Mouse (Mus musculus): ENCODE results near the gene Kif7. TPM values are rescaled to one million over a fixed set of nuclear protein-coding genes. Genes with fewer than 3 reads are reported as not detected.
A peak's percentile ranks its signal among the peaks of the same experiment; 100 is the strongest.

The Kif7 gene
- polyA plus RNA-seq (2012), result 0.01 and 0.05 TPM in 2 replicates

- H3K9me3 ChIP-seq (ENCODE audit: control insufficient read depth, low read length), result no peaks in the 10 kb centered on the region
- H3K4me1 ChIP-seq (ENCODE audit: control insufficient read depth), result peaks cover 13% of the 10 kb centered on the region
- TF ChIP-seq GATA1 (IDR thresholded peaks at IDR 0.05; ENCODE audit: low read length), result no peak
- TF ChIP-seq TAL1 (IDR thresholded peaks at IDR 0.05; ENCODE audit: low read length), result no peak
- no peaks in the 10 kb centered on the region for H3K36me3 ChIP-seq (ENCODE audit: control insufficient read depth)
- peaks cover 42% of the 10 kb centered on the region for H3K27me3 ChIP-seq (ENCODE audit: control insufficient read depth)
- peak within 1 kb of the TSS; percentile 58 for H3K4me3 ChIP-seq (replicated peaks)
These were observed at the start of gene Kif7 for GRCm38 (mm10) chr7:79715187-79715981. Kif7 (minus strand) TSS chr7:79715720.

GRCm38 (mm10) chr7:79762106-79762505 is 46.6 kb upstream of the Kif7 start:
- Histone ChIP-seq H3K36me3 (ENCODE audit: control insufficient read depth) (no peaks in the 10 kb centered on the region), H3K27me3 (ENCODE audit: control insufficient read depth) (no peaks in the 10 kb centered on the region), H3K9me3 (ENCODE audit: control insufficient read depth, low read length) (no peaks in the 10 kb centered on the region), H3K4me1 (ENCODE audit: control insufficient read depth) (no peaks in the 10 kb centered on the region), H3K4me3 (replicated peaks) (no peak overlapping the region)
- TF ChIP-seq GATA1 (IDR thresholded peaks at IDR 0.05; ENCODE audit: low read length) (no peak), TAL1 (IDR thresholded peaks at IDR 0.05; ENCODE audit: low read length) (no peak)

- H3K4me3 ChIP-seq (replicated peaks), result no peak overlapping the region
- H3K9me3 ChIP-seq (ENCODE audit: control insufficient read depth, low read length), result no peaks in the 10 kb centered on the region
- H3K36me3 ChIP-seq (ENCODE audit: control insufficient read depth), result no peaks in the 10 kb centered on the region
- TF ChIP-seq TAL1 (IDR thresholded peaks at IDR 0.05; ENCODE audit: low read length), result no peak
- no peak for TF ChIP-seq GATA1 (IDR thresholded peaks at IDR 0.05; ENCODE audit: low read length)
- no peaks in the 10 kb centered on the region for H3K27me3 ChIP-seq (ENCODE audit: control insufficient read depth)
- no peaks in the 10 kb centered on the region for H3K4me1 ChIP-seq (ENCODE audit: control insufficient read depth)
These were observed 45.8 kb upstream of the Kif7 start for GRCm38 (mm10) chr7:79761124-79761876.

- TF ChIP-seq GATA1 (IDR thresholded peaks at IDR 0.05; ENCODE audit: low read length) (no peak), TAL1 (IDR thresholded peaks at IDR 0.05; ENCODE audit: low read length) (no peak)
- no peaks in the 10 kb centered on the region for H3K27me3 ChIP-seq (ENCODE audit: control insufficient read depth)
- H3K4me3 ChIP-seq (replicated peaks), result no peak overlapping the region
- no peaks in the 10 kb centered on the region for H3K4me1 ChIP-seq (ENCODE audit: control insufficient read depth)
- H3K36me3 ChIP-seq (ENCODE audit: control insufficient read depth), result no peaks in the 10 kb centered on the region
- H3K9me3 ChIP-seq (ENCODE audit: control insufficient read depth, low read length), result no peaks in the 10 kb centered on the region
These were observed 44.2 kb upstream of the Kif7 start for GRCm38 (mm10) chr7:79759766-79760165.

DNA sequence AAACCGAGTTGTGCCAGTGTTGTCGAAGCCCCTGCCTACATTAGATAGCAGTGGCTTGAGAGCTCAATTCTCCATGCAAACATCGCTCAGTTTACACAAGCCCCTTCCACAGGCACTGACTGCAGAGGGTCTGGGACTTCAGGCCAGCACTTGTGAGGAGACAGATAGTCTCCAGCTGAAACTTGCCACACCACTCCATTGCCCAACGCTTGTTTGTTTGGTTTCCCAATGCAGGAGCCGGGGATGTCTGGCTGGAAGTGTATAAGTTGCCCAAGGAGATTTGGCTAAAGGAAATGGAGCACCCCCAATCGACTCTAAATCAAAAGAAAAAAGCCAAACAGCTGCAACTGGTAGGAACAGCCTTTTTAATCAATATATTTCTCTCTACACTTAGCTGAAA is 42.7 kb upstream of the Kif7 start:
- H3K27me3 ChIP-seq (ENCODE audit: control insufficient read depth), result no peaks in the 10 kb centered on the region
- no peak overlapping the region for H3K4me3 ChIP-seq (replicated peaks)
- H3K36me3 ChIP-seq (ENCODE audit: control insufficient read depth), result no peaks in the 10 kb centered on the region
- no peak for TF ChIP-seq GATA1 (IDR thresholded peaks at IDR 0.05; ENCODE audit: low read length)
- TF ChIP-seq TAL1 (IDR thresholded peaks at IDR 0.05; ENCODE audit: low read length), result no peak
- no peaks in the 10 kb centered on the region for H3K4me1 ChIP-seq (ENCODE audit: control insufficient read depth)
- H3K9me3 ChIP-seq (ENCODE audit: control insufficient read depth, low read length), result no peaks in the 10 kb centered on the region

DNA sequence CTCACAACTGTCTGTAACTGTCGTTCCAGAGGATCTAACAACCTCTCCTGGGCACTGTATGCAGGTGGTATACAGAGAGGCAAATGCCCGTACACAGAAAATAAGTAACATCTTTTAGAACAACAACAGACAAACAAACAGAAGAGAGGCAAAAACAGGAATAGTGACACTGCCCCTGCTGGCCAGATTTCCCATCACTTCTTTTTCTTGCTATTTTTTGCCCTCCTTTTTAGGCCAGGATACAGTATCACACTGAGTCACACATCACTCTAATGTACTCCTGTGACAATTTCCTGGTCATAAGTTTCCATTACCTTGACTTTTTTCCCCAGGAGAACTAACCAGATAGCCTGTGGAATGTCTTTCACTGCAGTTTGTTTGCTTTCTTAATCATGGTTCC is 40.8 kb upstream of the Kif7 start:
- TF ChIP-seq TAL1 (IDR thresholded peaks at IDR 0.05; ENCODE audit: low read length) (no peak), GATA1 (IDR thresholded peaks at IDR 0.05; ENCODE audit: low read length) (no peak)
- no peaks in the 10 kb centered on the region for H3K4me1 ChIP-seq (ENCODE audit: control insufficient read depth)
- H3K27me3 ChIP-seq (ENCODE audit: control insufficient read depth), result no peaks in the 10 kb centered on the region
- no peak overlapping the region for H3K4me3 ChIP-seq (replicated peaks)
- no peaks in the 10 kb centered on the region for H3K9me3 ChIP-seq (ENCODE audit: control insufficient read depth, low read length)
- no peaks in the 10 kb centered on the region for H3K36me3 ChIP-seq (ENCODE audit: control insufficient read depth)

DNA sequence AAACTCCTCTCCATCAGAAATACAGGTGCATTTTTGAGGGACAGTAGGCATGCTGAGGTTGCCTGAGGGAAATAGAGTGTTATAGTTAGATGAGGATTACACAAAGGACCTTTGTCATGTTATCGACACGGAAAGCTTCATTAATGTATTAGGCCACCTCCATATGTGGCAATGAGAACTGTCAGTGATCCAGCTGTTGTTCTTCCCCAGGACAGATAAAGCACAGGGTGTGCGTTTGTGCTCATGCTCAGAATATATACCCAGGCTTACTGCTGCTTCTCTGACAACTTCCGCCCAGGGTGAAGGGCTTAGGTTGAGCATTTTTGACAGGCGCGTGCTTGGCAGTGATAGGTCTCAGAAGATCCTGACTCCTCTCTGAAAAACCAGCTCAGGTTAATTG is 34.0 kb upstream of the Kif7 start:
- no peaks in the 10 kb centered on the region for H3K36me3 ChIP-seq (ENCODE audit: control insufficient read depth)
- no peaks in the 10 kb centered on the region for H3K27me3 ChIP-seq (ENCODE audit: control insufficient read depth)
- no peaks in the 10 kb centered on the region for H3K4me1 ChIP-seq (ENCODE audit: control insufficient read depth)
- no peak for TF ChIP-seq GATA1 (IDR thresholded peaks at IDR 0.05; ENCODE audit: low read length)
- no peaks in the 10 kb centered on the region for H3K9me3 ChIP-seq (ENCODE audit: control insufficient read depth, low read length)
- H3K4me3 ChIP-seq (replicated peaks), result no peak overlapping the region

- Histone ChIP-seq H3K4me3 (replicated peaks) (no peak overlapping the region), H3K4me1 (ENCODE audit: control insufficient read depth) (peaks cover 6% of the 10 kb centered on the region), H3K9me3 (ENCODE audit: control insufficient read depth, low read length) (no peaks in the 10 kb centered on the region), H3K27me3 (ENCODE audit: control insufficient read depth) (no peaks in the 10 kb centered on the region), H3K36me3 (ENCODE audit: control insufficient read depth) (no peaks in the 10 kb centered on the region)
- TF ChIP-seq TAL1 (IDR thresholded peaks at IDR 0.05; ENCODE audit: low read length) (no peak), GATA1 (IDR thresholded peaks at IDR 0.05; ENCODE audit: low read length) (no peak)
These were observed 32.1 kb upstream of the Kif7 start for GRCm38 (mm10) chr7:79747659-79748058.

DNA sequence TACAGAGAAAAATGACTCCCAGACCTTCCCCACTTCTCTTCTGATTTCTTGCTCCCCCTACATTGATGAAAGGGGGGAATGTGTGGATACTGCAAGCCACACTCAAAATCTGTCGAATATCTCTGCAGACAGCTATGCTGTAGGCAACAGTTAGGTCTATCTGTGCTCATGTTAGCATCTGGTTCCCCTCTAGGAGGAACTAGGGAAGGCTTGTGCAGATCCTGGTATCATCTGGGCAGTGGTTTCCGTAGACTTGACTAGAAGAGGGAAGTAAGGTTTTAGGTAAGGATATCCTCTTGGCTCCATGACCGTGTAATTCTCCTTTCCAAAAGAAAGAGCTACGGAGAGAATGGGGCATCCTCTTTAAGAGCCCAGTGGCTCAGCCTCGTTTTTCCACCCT is 29.1 kb upstream of the Kif7 start:
- Histone ChIP-seq H3K4me1 (ENCODE audit: control insufficient read depth) (peaks cover 10% of the 10 kb centered on the region), H3K4me3 (replicated peaks) (no peak overlapping the region), H3K27me3 (ENCODE audit: control insufficient read depth) (no peaks in the 10 kb centered on the region), H3K9me3 (ENCODE audit: control insufficient read depth, low read length) (no peaks in the 10 kb centered on the region), H3K36me3 (ENCODE audit: control insufficient read depth) (no peaks in the 10 kb centered on the region)
- TF ChIP-seq GATA1 (IDR thresholded peaks at IDR 0.05; ENCODE audit: low read length) (no peak), TAL1 (IDR thresholded peaks at IDR 0.05; ENCODE audit: low read length) (no peak)
